Mouse (Mus musculus): ENCODE measurements around the gene Cdk14. TPM values are rescaled to one million over a fixed set of nuclear protein-coding genes. Genes with fewer than 3 reads are reported as not detected.

The Cdk14 gene
- polyA plus RNA-seq (2014; fragmentation: Illumina TruSeq; extraction: RNeasy Lipid Tissue Mini Kit (QIAGEN cat#74804); ENCODE audit: low read depth, low replicate concordance) = 8.3 TPM

DNA sequence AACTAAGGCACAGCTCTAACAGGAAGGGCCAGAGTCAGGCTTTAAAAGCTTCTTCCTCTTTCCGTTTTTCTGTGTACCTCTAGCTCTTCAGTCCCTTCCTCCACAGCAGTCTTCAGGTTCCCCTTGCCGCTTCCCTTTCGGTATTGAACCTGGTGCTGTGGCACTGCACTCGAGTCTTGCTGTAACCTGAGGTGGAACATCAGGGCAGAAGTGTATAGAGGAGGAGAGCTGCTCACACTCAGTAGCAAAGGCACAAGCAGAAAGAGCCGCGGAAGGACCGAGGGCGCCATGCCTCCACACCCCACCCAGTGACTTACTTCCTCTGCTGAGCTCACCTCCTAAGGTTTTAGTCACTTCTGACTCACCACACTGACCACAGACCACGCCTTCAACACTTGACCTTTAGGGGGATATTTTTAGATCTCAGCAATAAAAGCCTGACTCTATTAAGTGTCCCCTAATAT, at the start of gene Cdk14:
TSS of gene Cdk14 (minus strand) at position 321 of the 464 bp plus-strand sequence.

DNA sequence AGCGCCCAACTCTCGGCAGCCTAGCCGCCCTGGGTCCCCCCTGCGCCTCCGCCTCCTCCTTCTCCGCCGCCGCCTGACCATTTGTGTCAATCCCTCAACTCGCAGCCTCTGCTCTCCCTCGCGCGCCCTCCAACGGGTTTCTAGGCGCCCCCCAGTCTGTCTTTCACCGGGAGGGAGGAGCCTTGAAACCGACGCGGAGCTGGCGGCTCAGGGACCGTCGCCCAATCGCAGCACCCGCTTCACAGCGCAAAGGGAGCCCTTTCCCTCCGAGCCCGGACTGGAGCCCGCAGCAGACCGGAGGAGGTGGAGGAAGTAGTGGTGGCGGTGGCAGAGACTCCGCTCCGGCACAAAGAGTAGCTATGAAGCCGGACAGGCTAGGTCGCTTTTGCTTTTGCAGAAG, 662.2 kb downstream of the Cdk14 start, which contains the start of gene Fzd1:
TSS of gene Fzd1 (minus strand) at position 134 of the 400 bp plus-strand sequence.

Other genes with a start within 250 kb of the Cdk14 start
- gene 1700015F17Rik, start 58.8 kb upstream of the Cdk14 start, polyA plus RNA-seq (2014; fragmentation: Illumina TruSeq; extraction: RNeasy Lipid Tissue Mini Kit (QIAGEN cat#74804); ENCODE audit: low read depth, low replicate concordance) = not detected
- 161 TPM for gene Cldn12, start 94.6 kb upstream of the Cdk14 start, polyA plus RNA-seq (2014; fragmentation: Illumina TruSeq; extraction: RNeasy Lipid Tissue Mini Kit (QIAGEN cat#74804); ENCODE audit: low read depth, low replicate concordance)
- gene Gtpbp10, start 139.2 kb upstream of the Cdk14 start, polyA plus RNA-seq (2014; fragmentation: Illumina TruSeq; extraction: RNeasy Lipid Tissue Mini Kit (QIAGEN cat#74804); ENCODE audit: low read depth, low replicate concordance) = 46.4 TPM
- gene Gm8773, start 153.5 kb upstream of the Cdk14 start, polyA plus RNA-seq (2014; fragmentation: Illumina TruSeq; extraction: RNeasy Lipid Tissue Mini Kit (QIAGEN cat#74804); ENCODE audit: low read depth, low replicate concordance) = 0.82 TPM
- gene Cfap69, start 243.9 kb upstream of the Cdk14 start, polyA plus RNA-seq (2014; fragmentation: Illumina TruSeq; extraction: RNeasy Lipid Tissue Mini Kit (QIAGEN cat#74804); ENCODE audit: low read depth, low replicate concordance) = 6.4 TPM

Data from sigmoid colon, adult 10 weeks (tissue).